Mouse (Mus musculus) frontal cortex, adult 2 months (tissue): ENCODE measurements at regions not wholly inside any gene's neighbourhood (a gene's known extent, or its start where the extent isn't known, plus 50 kb on each side); places are given as distances from the start of the nearest gene placed in this dataset.

Experiments
- DNase-seq, 2 experiments: peaks; one replicate each; pipeline ENCODE4 v3.0.0; 2022; ENCODE audit warnings: low spot score in 1 of 2; ENCODE audit errors: extremely low spot score in 1 of 2

- DNase-seq: no peak
These were observed 73.3 kb upstream of the Lep start for GRCm38 (mm10) chr6:28986756-28987155.

DNA sequence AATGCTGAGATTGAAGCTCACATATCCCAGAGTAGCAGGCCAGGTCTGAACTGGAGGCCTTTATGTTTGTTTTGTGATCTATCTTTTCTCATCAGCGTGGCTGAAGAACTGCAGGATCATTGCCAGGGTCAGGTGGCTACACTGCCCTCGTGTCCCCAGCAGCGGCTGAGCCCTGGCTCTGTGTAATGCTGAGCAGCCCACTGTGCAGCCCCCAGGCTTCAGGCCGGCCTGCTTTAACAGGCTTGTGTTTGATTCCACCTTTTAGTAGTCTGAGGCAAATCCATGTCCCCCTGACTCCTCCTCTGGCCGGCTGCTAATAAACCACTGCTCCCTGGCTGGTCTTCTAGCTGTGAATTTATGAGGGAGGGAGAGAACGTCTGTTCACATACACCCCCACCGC, 72.6 kb upstream of the Lep start:
- DNase-seq: no peak

DNA sequence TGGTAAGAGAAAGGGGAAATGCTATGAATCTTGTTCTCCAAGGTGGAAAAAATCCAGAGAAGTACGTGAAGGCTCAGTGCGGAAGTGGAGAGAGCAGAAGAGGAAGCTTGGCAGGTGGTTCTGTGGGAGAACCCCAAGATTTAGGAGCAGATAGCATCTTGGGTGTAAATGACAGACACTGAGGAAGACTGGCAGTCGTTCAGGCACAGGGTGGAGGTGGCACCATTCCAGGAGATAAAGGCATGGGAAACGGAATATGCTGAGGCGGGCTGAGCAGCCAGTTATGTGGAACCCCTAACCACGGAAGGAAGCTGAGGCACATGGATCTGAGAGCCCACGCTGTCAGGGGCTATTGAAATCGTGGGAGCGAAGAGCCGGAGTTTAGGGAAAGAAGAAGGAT, 70.6 kb upstream of the Lep start:
- DNase-seq: peak in 1 of 2 experiments; percentile 65

DNA sequence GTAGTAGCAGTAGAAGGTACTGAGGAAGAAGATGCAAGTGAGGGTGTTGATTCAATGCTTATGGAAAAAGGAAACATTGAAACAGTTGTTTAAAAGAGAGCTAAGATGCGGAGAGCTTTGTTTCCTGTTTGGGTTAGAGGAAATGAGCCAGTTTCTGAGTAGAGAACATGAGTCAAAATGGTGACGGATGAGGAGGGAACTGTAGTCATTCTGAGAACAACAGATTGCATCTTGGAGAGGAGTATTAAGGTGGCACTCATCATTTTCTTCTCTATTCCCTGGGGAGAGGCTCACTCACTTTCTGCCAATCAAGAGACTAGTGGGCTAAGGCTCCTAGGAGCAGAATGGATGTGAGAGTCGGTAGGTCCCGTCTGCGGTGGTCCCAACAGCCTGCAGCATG, 69.8 kb upstream of the Lep start:
- peak in 1 of 2 experiments; percentile 37 for DNase-seq

- no peak for DNase-seq
These were observed 65.5 kb upstream of the Lep start for GRCm38 (mm10) chr6:28994481-28994880.

DNA sequence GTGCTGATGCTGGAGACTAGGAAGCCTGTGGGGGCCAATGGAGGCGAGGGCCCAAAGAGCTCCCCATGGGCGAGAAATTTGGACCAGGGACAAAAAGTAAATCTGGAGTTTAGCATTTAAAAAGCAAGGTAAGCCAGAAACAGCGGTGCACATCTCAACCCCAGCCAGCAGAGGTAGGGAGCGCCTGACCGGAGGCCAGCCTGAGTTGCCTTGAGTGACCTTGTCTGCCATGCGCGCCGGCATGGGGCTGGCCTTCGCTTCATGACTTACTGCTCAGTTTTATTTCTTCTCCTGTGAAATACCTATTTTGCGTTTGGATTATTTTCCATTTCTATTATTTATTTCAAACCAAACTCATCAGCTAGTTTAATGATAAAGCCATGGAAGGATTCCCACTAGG, 64.3 kb upstream of the Lep start:
- DNase-seq: no peak

DNA sequence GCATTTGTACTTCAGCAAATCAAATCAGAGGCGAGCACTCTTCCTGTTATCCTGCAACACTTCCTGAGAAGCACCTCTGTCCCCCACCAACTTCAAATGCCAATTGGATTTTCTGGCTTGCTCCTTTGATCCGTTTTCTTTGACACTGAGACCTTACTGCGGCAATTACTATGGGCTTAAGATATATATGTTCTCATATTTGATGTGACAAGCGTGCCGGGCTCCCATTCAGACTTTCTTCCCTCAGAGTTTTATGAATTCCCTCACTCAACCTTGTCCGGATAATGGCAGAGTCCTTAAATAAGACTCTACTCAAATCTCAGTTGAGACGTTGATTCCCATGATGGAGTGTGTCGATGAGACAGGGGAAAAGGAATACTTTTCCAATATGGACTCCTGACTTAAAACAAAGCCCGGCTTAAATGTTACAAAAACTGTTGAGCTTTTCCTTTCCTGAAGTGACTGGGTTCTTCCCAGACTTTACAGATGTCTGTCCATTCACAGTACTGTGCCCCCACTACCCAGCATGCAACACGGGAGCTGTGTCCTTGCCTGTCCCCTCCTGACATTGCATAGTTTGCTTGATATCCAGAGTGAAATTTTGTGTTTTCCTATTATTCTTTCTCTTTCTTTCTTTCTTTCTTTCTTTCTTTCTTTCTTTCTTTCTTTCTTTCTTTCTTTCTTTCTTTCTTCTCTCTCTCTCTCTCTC, 60.5 kb upstream of the Lep start:
- no peak for DNase-seq

- DNase-seq: peak in 1 of 2 experiments; percentile 47
These were observed 57.9 kb upstream of the Lep start for GRCm38 (mm10) chr6:29002141-29002540.

- DNase-seq: no peak
These were observed 57.2 kb upstream of the Lep start for GRCm38 (mm10) chr6:29002811-29003210.

DNA sequence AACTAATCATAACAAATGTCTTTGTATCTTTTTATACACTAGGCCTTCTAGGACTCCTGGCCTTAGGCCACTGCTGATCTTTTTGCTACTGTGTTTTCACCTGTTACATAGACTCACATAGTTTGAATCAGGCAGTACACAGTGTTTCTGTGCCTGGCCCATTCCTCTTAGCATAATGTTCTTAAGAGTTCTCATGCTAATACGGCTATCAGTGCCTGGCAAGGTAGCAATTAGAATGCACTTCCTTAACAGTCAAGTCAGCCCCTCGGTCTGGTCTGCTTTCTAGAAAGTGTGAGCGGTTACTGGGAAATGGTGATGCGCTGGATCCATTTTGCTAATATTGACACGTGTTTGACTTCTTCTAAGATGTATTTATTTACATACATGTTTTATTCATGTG, 54.2 kb upstream of the Lep start:
- DNase-seq: no peak
